Mouse (Mus musculus) liver, adult 2 months (tissue): ENCODE data around the gene Siah2.

ENCODE experiments used
- CTCF ChIP-seq: fragments of 200-500 bp; IDR thresholded peaks from 2 replicates; pipeline ENCODE4 v1.5.1; 2011; ENCODE audit warnings: low read depth, low read length, control low read depth
- POLR2A ChIP-seq: fragments of 200-500 bp; IDR thresholded peaks from 2 replicates; pipeline ENCODE4 v1.6.1; 2011; ENCODE audit warnings: low read length, control low read depth; ENCODE audit not compliant: insufficient read depth; ENCODE audit errors: extremely low read depth

- TF ChIP-seq CTCF, result no peak
- no peak for TF ChIP-seq POLR2A
These were observed 12.3 kb upstream of the Siah2 start for GRCm38 (mm10) chr3:58704547-58704946.
